Mouse (Mus musculus) testis, adult 2 months (tissue): ENCODE results near the gene Angptl4.

ENCODE experiments used
- CTCF ChIP-seq: fragments of 200-500 bp; IDR thresholded peaks from 2 replicates; pipeline ENCODE4 v1.5.1; 2012; ENCODE audit warnings: low read depth, mild to moderate bottlenecking, inconsistent platforms, low read length, moderate library complexity; ENCODE audit not compliant: control insufficient read depth, insufficient read depth, insufficient replicate concordance
- POLR2A ChIP-seq: fragments of 200-500 bp; IDR thresholded peaks from 2 replicates; pipeline ENCODE4 v1.6.1; 2012; ENCODE audit warnings: low read depth, mild to moderate bottlenecking, inconsistent platforms, low read length, moderate library complexity; ENCODE audit not compliant: control insufficient read depth

GRCm38 (mm10) chr17:33783408-33783807, 1.8 kb upstream of the Angptl4 start:
- no peak for TF ChIP-seq CTCF
- TF ChIP-seq POLR2A = no peak
